In genomic region chr5:129908242-129908965, GRCm38 (mm10) we compare ENCODE assay signal across 8 mouse cellular contexts. TPM values are rescaled to one million over a fixed set of nuclear protein-coding genes. Genes with fewer than 3 reads are reported as not detected.
A peak's percentile ranks its signal among the peaks of the same experiment; 100 is the strongest.
DNase-seq lines count a peak whose midpoint lies in the region; ATAC-seq and TF ChIP-seq lines count a peak whose summit lies in the region.

Gene Nupr1l (plus strand): TSS chr5:129908540.

- peak; percentile 67 for TF ChIP-seq POLR2A in ES-Bruce4 (IDR thresholded peaks at IDR 0.05; ENCODE audit: insufficient read depth, low read length)

- H3K4me1 ChIP-seq in ES-Bruce4 (ENCODE audit: control insufficient read depth, insufficient read depth, low read length): no peaks in the 10 kb centered on the region
- peaks cover 8% of the 10 kb centered on the region for H3K4me1 ChIP-seq in forebrain, embryonic 13.5 days
- 0 out of 2 replicates have a peak, but pooled peaks cover 4% of the 10 kb centered on the region for H3K4me1 ChIP-seq in heart, postnatal 0 days (ENCODE audit: control insufficient read depth, insufficient read depth)
- H3K4me1 ChIP-seq in liver, embryonic 14.5 days (replicated peaks; ENCODE audit: control insufficient read depth in 2 of 2, insufficient read depth in 2 of 2, low read length in 1 of 2): peaks cover 3 to 8% of the 10 kb centered on the region in 2 experiments; a peak in 3 of 4 replicates
- H3K4me1 ChIP-seq in stomach, embryonic 15.5 days: no peaks in the 10 kb centered on the region

- H3K27me3 ChIP-seq in ES-Bruce4 (ENCODE audit: control insufficient read depth, insufficient read depth, low read length, poor library complexity, severe bottlenecking): no peaks in the 10 kb centered on the region
- H3K27me3 ChIP-seq in forebrain, embryonic 13.5 days: no peaks in the 10 kb centered on the region
- no peaks in the 10 kb centered on the region for H3K27me3 ChIP-seq in heart, postnatal 0 days (ENCODE audit: control insufficient read depth, insufficient read depth, low read length)
- peaks cover 2% of the 10 kb centered on the region; the same call in 1 of the 2 replicates for H3K27me3 ChIP-seq in liver, embryonic 14.5 days (ENCODE audit: control insufficient read depth, insufficient read depth, low read length)
- H3K27me3 ChIP-seq in stomach, embryonic 15.5 days (replicated peaks): no peaks in the 10 kb centered on the region

- WGBS in forebrain, embryonic 13.5 days: under 1% methylated on average over 63 of the region's 63 CpGs
- under 1% methylated on average over 63 of the region's 63 CpGs for WGBS in heart, postnatal 0 days
- WGBS in liver, embryonic 14.5 days (ENCODE audit: insufficient replicate concordance): under 1% methylated on average over 62 of the region's 63 CpGs
- WGBS in stomach, embryonic 15.5 days: under 1% methylated on average over 63 of the region's 63 CpGs

- DNase-seq in heart, postnatal 0 days (ENCODE audit: low spot score): peak; percentile 91
- DNase-seq in kidney, postnatal 36 days: peak; percentile 95 to 98
- peak; percentile 69 to 74 (median 71) for DNase-seq in liver, embryonic 14.5 days (ENCODE audit: low read depth in 3 of 3, low spot score in 3 of 3)
- DNase-seq in neural tube, embryonic 10.5 days (ENCODE audit: extremely low spot score, low spot score): peak; percentile 97

- peak within 1 kb of the TSS; percentile 81 for H3K4me2 ChIP-seq in forebrain, embryonic 13.5 days
- H3K4me2 ChIP-seq in heart, postnatal 0 days (ENCODE audit: low read depth, low read length): peak within 1 kb of the TSS; percentile 77
- H3K4me2 ChIP-seq in liver, embryonic 14.5 days (ENCODE audit: low read depth): peak within 1 kb of the TSS; percentile 81
- peak within 1 kb of the TSS; percentile 95 for H3K4me2 ChIP-seq in stomach, embryonic 15.5 days

- no peaks in the 10 kb centered on the region for H3K9me3 ChIP-seq in ES-Bruce4 (replicated peaks; ENCODE audit: control insufficient read depth, insufficient read depth, low read length, poor library complexity, severe bottlenecking)
- no peaks in the 10 kb centered on the region for H3K9me3 ChIP-seq in forebrain, embryonic 13.5 days (replicated peaks)
- H3K9me3 ChIP-seq in heart, postnatal 0 days (replicated peaks; ENCODE audit: control insufficient read depth, low read length): no peaks in the 10 kb centered on the region
- no peaks in the 10 kb centered on the region for H3K9me3 ChIP-seq in liver, embryonic 14.5 days (ENCODE audit: control insufficient read depth, low read length)
- no peaks in the 10 kb centered on the region for H3K9me3 ChIP-seq in stomach, embryonic 15.5 days

- H3K4me3 ChIP-seq in ES-Bruce4 (ENCODE audit: low read depth, low read length): peak within 1 kb of the TSS; percentile 96
- peak within 1 kb of the TSS; percentile 72 for H3K4me3 ChIP-seq in forebrain, embryonic 13.5 days
- H3K4me3 ChIP-seq in heart, postnatal 0 days (ENCODE audit: low read depth, low read length): peak within 1 kb of the TSS; percentile 58
- H3K4me3 ChIP-seq in liver, embryonic 14.5 days (ENCODE audit: insufficient read depth in 1 of 2, low read depth in 2 of 2, low read length in 2 of 2): peak within 1 kb of the TSS; percentile 65 to 69
- peak within 1 kb of the TSS; percentile 71 for H3K4me3 ChIP-seq in stomach, embryonic 15.5 days (replicated peaks)

- TF ChIP-seq CTCF in ES-Bruce4 (IDR thresholded peaks at IDR 0.05; ENCODE audit: low read depth, low read length): no peak
- peak; percentile 27 for TF ChIP-seq CTCF in heart, postnatal 0 days (IDR thresholded peaks at IDR 0.05; ENCODE audit: low read depth)
- peak; percentile 26; the same call in 1 of the 2 replicates for TF ChIP-seq CTCF in liver, embryonic 14.5 days (IDR thresholded peaks at IDR 0.05; ENCODE audit: low read depth)

- TF ChIP-seq EP300 in ES-Bruce4 (IDR thresholded peaks at IDR 0.05; ENCODE audit: insufficient read depth, low read depth, low read length): no peak
- TF ChIP-seq EP300 in heart, postnatal 0 days (IDR thresholded peaks at IDR 0.05; ENCODE audit: low read depth): peak; percentile 68; the same call in 1 of the 2 replicates
- no peak for TF ChIP-seq EP300 in liver, embryonic 14.5 days (IDR thresholded peaks at IDR 0.05; ENCODE audit: low read depth)

- peak within 1 kb of the TSS; percentile 44 for H3K9ac ChIP-seq in ES-Bruce4 (ENCODE audit: low read depth, poor library complexity, severe bottlenecking)
- H3K9ac ChIP-seq in forebrain, embryonic 13.5 days: peak within 1 kb of the TSS; percentile 88
- H3K9ac ChIP-seq in heart, postnatal 0 days (replicated peaks; ENCODE audit: low read depth, low read length): peak within 1 kb of the TSS; percentile 51
- peak within 1 kb of the TSS; percentile 65 for H3K9ac ChIP-seq in liver, embryonic 14.5 days (replicated peaks)
- H3K9ac ChIP-seq in stomach, embryonic 15.5 days: peak within 1 kb of the TSS; percentile 82

- no peak within 1 kb of the TSS for H3K27ac ChIP-seq in ES-Bruce4 (ENCODE audit: insufficient read depth, low read length)
- peak within 1 kb of the TSS; percentile 91 for H3K27ac ChIP-seq in forebrain, embryonic 13.5 days
- peak within 1 kb of the TSS; percentile 82 for H3K27ac ChIP-seq in heart, postnatal 0 days (ENCODE audit: low read depth)
- no peak within 1 kb of the TSS for H3K27ac ChIP-seq in liver, embryonic 14.5 days
- peak within 1 kb of the TSS; percentile 84 for H3K27ac ChIP-seq in stomach, embryonic 15.5 days

- no peaks in the 10 kb centered on the region for H3K36me3 ChIP-seq in ES-Bruce4 (ENCODE audit: control insufficient read depth, insufficient read depth, low read length, poor library complexity, severe bottlenecking)
- no peaks in the 10 kb centered on the region for H3K36me3 ChIP-seq in forebrain, embryonic 13.5 days (ENCODE audit: poor library complexity, severe bottlenecking)
- H3K36me3 ChIP-seq in heart, postnatal 0 days (replicated peaks; ENCODE audit: control insufficient read depth, insufficient read depth, low read length): no peaks in the 10 kb centered on the region
- no peaks in the 10 kb centered on the region for H3K36me3 ChIP-seq in liver, embryonic 14.5 days (replicated peaks; ENCODE audit: control insufficient read depth, insufficient read depth, low read depth)
- no peaks in the 10 kb centered on the region for H3K36me3 ChIP-seq in stomach, embryonic 15.5 days

- peak; percentile 98 for ATAC-seq in cerebellum, adult (ENCODE audit: insufficient number of reproducible peaks, low FRiP score, low TSS enrichment)
- ATAC-seq in forebrain, embryonic 13.5 days: peak; percentile 98
- ATAC-seq in heart, postnatal 0 days (ENCODE audit: insufficient read depth, low read depth): peak; percentile 97
- ATAC-seq in liver, embryonic 14.5 days (ENCODE audit: insufficient read depth): peak; percentile 96
- ATAC-seq in stomach, embryonic 15.5 days (ENCODE audit: insufficient read depth, low FRiP score, low read depth): peak; percentile 98

RNA-seq across cellular contexts. Expression of gene Nupr1l, which starts in this region (rescaled TPM):
- polyA plus RNA-seq in ES-Bruce4 (2011; ENCODE audit: insufficient read depth, insufficient read length, low read depth, missing spikeins): 1.3 and 4.3 TPM in 2 replicates
- 5.2 and 7.2 TPM in 2 replicates for polyA plus RNA-seq in forebrain, embryonic 13.5 days (2015; fragmentation: Nextera tagmentation; extraction: Ambion mirVana)
- total RNA-seq in heart, postnatal 0 days (2014; rRNA removed; ENCODE audit: low replicate concordance): 0.08 and 0.38 TPM in 2 replicates
- polyA plus RNA-seq in heart, postnatal 0 days (2015; fragmentation: Nextera tagmentation; extraction: Ambion mirVana): 2.7 and 3.5 TPM in 2 replicates
- polyA plus RNA-seq in liver, embryonic 14.5 days (2012; rRNA removed): 0.26 and 0.61 TPM in 2 replicates
- polyA plus RNA-seq in liver, embryonic 14.5 days (2014; fragmentation: Nextera tagmentation; extraction: Ambion mirVana): 0.71 and 0.72 TPM in 2 replicates
- 2.7 and 3.2 TPM in 2 replicates for polyA plus RNA-seq in stomach, embryonic 15.5 days (2015; fragmentation: Nextera tagmentation; extraction: Ambion mirVana)

Comparison
In these comparisons a context has a peak if more than half of its experiments do, and no peak if none do; other contexts are left out.
1. Peak in DNase-seq, ATAC-seq, H3K4me3 ChIP-seq, H3K9ac ChIP-seq and H3K4me2 ChIP-seq in liver, embryonic 14.5 days; RNA of the gene not detected or under 1 TPM.
2. H3K27ac ChIP-seq: peak in forebrain, embryonic 13.5 days (single experiment), heart, postnatal 0 days (single experiment) and stomach, embryonic 15.5 days (single experiment); none in ES-Bruce4 (single experiment) and liver, embryonic 14.5 days (single experiment).
3. Peak in every context shown above with its lines, with median percentiles within 50 percentile points of each other: H3K4me3 ChIP-seq, H3K9ac ChIP-seq, ATAC-seq, H3K4me2 ChIP-seq and DNase-seq.